ENCODE assay signal across 28 mouse cellular contexts in the genomic region with DNA sequence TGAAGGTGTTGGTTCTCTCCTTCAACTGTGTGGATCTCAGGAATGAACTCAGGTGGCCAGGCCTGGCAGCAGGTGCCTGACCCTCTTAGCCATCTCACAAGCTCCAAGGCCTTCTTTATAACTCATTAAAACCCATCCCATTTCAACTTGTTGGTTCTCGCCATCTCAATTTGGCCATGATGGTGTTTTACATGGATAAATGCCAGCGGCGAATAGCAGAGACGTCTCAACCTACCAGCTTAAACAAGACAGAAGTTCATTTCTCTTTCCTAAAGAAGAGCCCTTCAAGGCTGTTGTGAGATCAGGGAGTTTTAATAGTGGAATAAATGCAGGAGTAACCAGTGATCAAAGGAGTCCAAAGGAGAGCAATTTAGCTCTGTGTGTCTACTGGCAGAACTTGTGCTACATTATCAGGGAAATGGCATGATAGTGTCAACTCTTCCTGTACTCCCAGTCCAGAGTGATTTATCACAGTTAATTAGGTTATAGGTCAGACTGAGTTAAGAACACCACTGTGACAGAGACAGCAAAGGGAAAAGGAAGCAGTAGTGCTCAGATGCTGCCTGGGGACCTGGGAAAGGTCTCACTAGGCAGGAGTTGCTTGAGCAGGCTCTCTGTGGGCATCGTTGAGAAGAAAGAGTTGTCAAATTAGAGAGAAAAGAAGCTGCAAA. TPM values are rescaled to one million over a fixed set of nuclear protein-coding genes. Genes with fewer than 3 reads are reported as not detected.
"Had no signal": no experiment of that assay in that cellular context is flagged by ENCODE, and none has a peak within 500 bp of the region (broad histone marks: within the 10 kb centered on the region; RNA-seq: fewer than 3 reads in every experiment).

No protein-coding gene starts in this region.

- H3K9me3 ChIP-seq: kidney, embryonic 15.5 days; limb, embryonic 10.5 days; limb, embryonic 13.5 days; liver, embryonic 12.5 days; liver, embryonic 15.5 days; lung, embryonic 15.5 days; megakaryocyte, embryonic 14.5 days; midbrain, embryonic 10.5 days; midbrain, embryonic 13.5 days; stomach, embryonic 15.5 days had no signal

- H3K9ac ChIP-seq: kidney, embryonic 15.5 days; limb, embryonic 13.5 days; liver, embryonic 12.5 days; liver, embryonic 15.5 days; lung, embryonic 15.5 days; midbrain, embryonic 13.5 days; stomach, embryonic 15.5 days had no signal

- H3K27ac ChIP-seq: kidney, embryonic 15.5 days; limb, embryonic 10.5 days; limb, embryonic 13.5 days; liver, embryonic 12.5 days; liver, embryonic 15.5 days; lung, embryonic 15.5 days; midbrain, embryonic 10.5 days; midbrain, embryonic 13.5 days; stomach, embryonic 15.5 days had no signal

- DNase-seq: kidney, postnatal 10 days; kidney, postnatal 4 days; liver; lung, adult 18-20 months; lung, postnatal 10 days; lung, postnatal 36 days; right cerebral cortex, adult 18-20 months; right cerebral cortex, postnatal 14 days; right cerebral cortex, postnatal 4 days; spleen, adult 18-20 months; thymus, postnatal 25 days had no signal

- ATAC-seq: liver, embryonic 12.5 days; midbrain, embryonic 13.5 days; midbrain, embryonic 16.5 days had no signal

- H3K4me1 ChIP-seq: limb, embryonic 10.5 days; limb, embryonic 13.5 days; liver, embryonic 12.5 days; liver, embryonic 15.5 days; megakaryocyte, embryonic 14.5 days; stomach, embryonic 15.5 days had no signal

- H3K27me3 ChIP-seq: kidney, embryonic 15.5 days; limb, embryonic 13.5 days; lung, embryonic 15.5 days; midbrain, embryonic 13.5 days; stomach, embryonic 15.5 days had no signal

- H3K4me3 ChIP-seq: kidney, embryonic 15.5 days; limb, embryonic 10.5 days; limb, embryonic 13.5 days; liver, embryonic 12.5 days; liver, embryonic 15.5 days; lung, embryonic 15.5 days; megakaryocyte, embryonic 14.5 days; midbrain, embryonic 10.5 days; midbrain, embryonic 13.5 days; stomach, embryonic 15.5 days had no signal

- H3K36me3 ChIP-seq: kidney, embryonic 15.5 days; limb, embryonic 10.5 days; limb, embryonic 13.5 days; liver, embryonic 12.5 days; liver, embryonic 15.5 days; lung, embryonic 15.5 days; midbrain, embryonic 10.5 days; midbrain, embryonic 13.5 days; stomach, embryonic 15.5 days had no signal

- H3K4me2 ChIP-seq: kidney, embryonic 15.5 days; limb, embryonic 13.5 days; liver, embryonic 12.5 days; liver, embryonic 15.5 days; lung, embryonic 15.5 days; midbrain, embryonic 13.5 days; stomach, embryonic 15.5 days had no signal

RNA-seq across cellular contexts. Expression of a gene that starts 23.8 kb away (rescaled TPM):
- polyA plus RNA-seq: limb, embryonic 10.5 days; stomach, embryonic 15.5 days had no signal

RNA-seq across cellular contexts. Expression of a gene that starts 23.9 kb away (rescaled TPM):
- total RNA-seq: layer of hippocampus, adult 18-20 months; layer of hippocampus, postnatal 25 days; left cerebral cortex, adult 18-20 months; left cerebral cortex, postnatal 25 days had no signal
- polyA plus RNA-seq: kidney, embryonic 15.5 days; limb, embryonic 10.5 days; limb, embryonic 13.5 days; liver, embryonic 12.5 days; liver, embryonic 15.5 days; lung, embryonic 15.5 days; midbrain, embryonic 13.5 days; midbrain, embryonic 16.5 days; neural tube, embryonic 11.5 days; neural tube, embryonic 14.5 days; stomach, embryonic 15.5 days had no signal
